Mouse (Mus musculus) forebrain, embryonic 11.5 days (tissue): Measurements from ENCODE around the gene Tmod1. TPM values are rescaled to one million over a fixed set of nuclear protein-coding genes. Genes with fewer than 3 reads are reported as not detected.

Experiments used
- ATAC-seq: fragments of 200-750 bp; cut with Nextera tagmentation; replicated peaks from 2 replicates; pipeline ENCODE4 v1.8.0; 2017; ENCODE audit warnings: moderate TSS enrichment; ENCODE audit not compliant: low FRiP score
- DNase-seq: peaks from one replicate; pipeline ENCODE4 v3.0.0-alpha.2; 2017; ENCODE audit warnings: low spot score
- H3K27ac ChIP-seq: fragments of 300-500 bp; sonication (generic); 2 replicates; pipeline ENCODE4 v1.5.1; 2014; ENCODE audit warnings: low read depth, low read length
- H3K27me3 ChIP-seq: fragments of 300-500 bp; sonication (generic); 2 replicates; pipeline ENCODE4 v1.6.1; 2014; ENCODE audit warnings: mild to moderate bottlenecking, low read length, mixed read lengths; ENCODE audit not compliant: control insufficient read depth, insufficient read depth
- H3K36me3 ChIP-seq: fragments of 300-500 bp; sonication (generic); 2 replicates; pipeline ENCODE4 v1.6.1; 2014; ENCODE audit warnings: mild to moderate bottlenecking, low read length, moderate library complexity, mixed read lengths; ENCODE audit not compliant: control insufficient read depth, insufficient read depth
- H3K4me1 ChIP-seq: fragments of 300-500 bp; sonication (generic); replicated peaks from 2 replicates; pipeline ENCODE4 v1.6.1; 2014; ENCODE audit warnings: low read length, mixed read lengths; ENCODE audit not compliant: control insufficient read depth, insufficient read depth
- H3K4me2 ChIP-seq: fragments of 300-500 bp; sonication (generic); 2 replicates; pipeline ENCODE4 v1.6.1; 2014; ENCODE audit warnings: low read depth, mild to moderate bottlenecking, low read length, moderate library complexity, mixed read lengths; ENCODE audit not compliant: severe bottlenecking
- H3K4me3 ChIP-seq: fragments of 300-500 bp; sonication (generic); 2 replicates; pipeline ENCODE4 v1.5.1; 2014; ENCODE audit warnings: low read depth, low read length
- H3K9ac ChIP-seq: fragments of 300-500 bp; sonication (generic); 2 replicates; pipeline ENCODE4 v1.6.1; 2014; ENCODE audit warnings: low read length
- H3K9me3 ChIP-seq: fragments of 300-500 bp; sonication (generic); 2 replicates; pipeline ENCODE4 v1.6.1; 2016; ENCODE audit warnings: low read length, mixed read lengths; ENCODE audit not compliant: control insufficient read depth
- WGBS: fragments of 180-500 bp; shearing (Covaris S2); extraction: QIAGEN DNeasy Blood & Tissue Kit; methylation state at CpG from one replicate; pipeline ENCODE4 v1.1.7; 2014; 5-methylcytosine and 5-hydroxymethylcytosine counted together
- polyA plus RNA-seq: library from polyadenylated mRNA; unstranded; fragments of >200 nt; fragmentation: Nextera tagmentation; extraction: Ambion mirVana; gene quantifications from 2 replicates; pipeline ENCODE4 v1.2.1, GENCODE M21; 2014

Tmod1 gene
- polyA plus RNA-seq, 1 experiment from 2014 or later: 2.6 TPM

- DNase-seq: no peak
- Histone ChIP-seq H3K27me3 (no peaks in the 10 kb centered on the region), H3K9ac (no peak overlapping the region), H3K4me1 (peaks cover 5% of the 10 kb centered on the region), H3K4me2 (no peak overlapping the region), H3K36me3 (no peaks in the 10 kb centered on the region), H3K27ac (no peak overlapping the region), H3K9me3 (no peaks in the 10 kb centered on the region), H3K4me3 (no peak overlapping the region)
- ATAC-seq: no peak
- 64% methylated on average over 3 of the region's 3 CpGs for WGBS
Measured at GRCm38 (mm10) chr4:46144323-46144722, 105.6 kb downstream of the Tmod1 start.

GRCm38 (mm10) chr4:46146881-46147280 is 108.1 kb downstream of the Tmod1 start:
- no peak overlapping the region for H3K4me3 ChIP-seq
- H3K9ac ChIP-seq: no peak overlapping the region
- no peaks in the 10 kb centered on the region for H3K27me3 ChIP-seq
- ATAC-seq (no peak), DNase-seq (no peak)
- H3K4me2 ChIP-seq: no peak overlapping the region
- no peak overlapping the region for H3K27ac ChIP-seq
- no peaks in the 10 kb centered on the region for H3K4me1 ChIP-seq
- no peaks in the 10 kb centered on the region for H3K9me3 ChIP-seq
- H3K36me3 ChIP-seq: no peaks in the 10 kb centered on the region
- 100% methylated on average over 1 of the region's 1 CpGs for WGBS

- H3K27me3 ChIP-seq: no peaks in the 10 kb centered on the region
- WGBS: 96% methylated on average over 12 of the region's 12 CpGs
- H3K4me1 ChIP-seq: no peaks in the 10 kb centered on the region
- no peak overlapping the region for H3K9ac ChIP-seq
- H3K4me3 ChIP-seq: no peak overlapping the region
- H3K27ac ChIP-seq: no peak overlapping the region
- DNase-seq (no peak), ATAC-seq (no peak)
- no peaks in the 10 kb centered on the region for H3K9me3 ChIP-seq
- no peak overlapping the region for H3K4me2 ChIP-seq
- H3K36me3 ChIP-seq: peaks cover 11% of the 10 kb centered on the region; the same call in 1 of the 2 replicates
Measured at GRCm38 (mm10) chr4:46151903-46152544, 113.3 kb downstream of the Tmod1 start.

GRCm38 (mm10) chr4:46164027-46164426 is 125.3 kb downstream of the Tmod1 start:
- WGBS: 85% methylated on average over 2 of the region's 2 CpGs
- H3K4me3 ChIP-seq: no peak overlapping the region
- H3K4me2 ChIP-seq: no peak overlapping the region
- DNase-seq (no peak), ATAC-seq (no peak)
- H3K9ac ChIP-seq: no peak overlapping the region
- H3K9me3 ChIP-seq: no peaks in the 10 kb centered on the region
- H3K4me1 ChIP-seq: no peaks in the 10 kb centered on the region
- peaks cover 23% of the 10 kb centered on the region for H3K36me3 ChIP-seq
- H3K27ac ChIP-seq: no peak overlapping the region
- H3K27me3 ChIP-seq: no peaks in the 10 kb centered on the region

Other genes starting within 250 kb of the Tmod1 start
- gene Aldh1b1, start 239.9 kb upstream of the Tmod1 start, polyA plus RNA-seq: 5.0 and 5.2 TPM in 2 replicates
- 83.2 and 84.0 TPM in 2 replicates for gene Igfbpl1, start 212.0 kb upstream of the Tmod1 start, polyA plus RNA-seq
- gene Stra6l, start 190.3 kb upstream of the Tmod1 start, polyA plus RNA-seq: 0.37 and 0.56 TPM in 2 replicates
- gene Ccdc180, start 148.6 kb upstream of the Tmod1 start, polyA plus RNA-seq: 0.07 and 0.17 TPM in 2 replicates
- 9.6 and 13.2 TPM in 2 replicates for gene Tdrd7, start 73.6 kb upstream of the Tmod1 start, polyA plus RNA-seq
- gene Ncbp1, start 99.7 kb downstream of the Tmod1 start, polyA plus RNA-seq: 147 TPM in 2 replicates
- 45.7 and 53.8 TPM in 2 replicates for gene Tstd2, start 99.8 kb downstream of the Tmod1 start, polyA plus RNA-seq
- gene Xpa, start 157.4 kb downstream of the Tmod1 start, polyA plus RNA-seq: 27.1 and 27.7 TPM in 2 replicates